Comparison of ENCODE assay signal across 8 mouse cellular contexts in genomic region chr11:79590664-79591590, GRCm38 (mm10). TPM values are rescaled to one million over a fixed set of nuclear protein-coding genes. Genes with fewer than 3 reads are reported as not detected.
DNase-seq lines count a peak whose midpoint lies in the region; ATAC-seq and TF ChIP-seq lines count a peak whose summit lies in the region.

Gene Rab11fip4, plus strand, starts transcription at chr11:79591212.

- WGBS in lung, adult 2 months = 2% methylated on average over 98 of the region's 98 CpGs
- under 1% methylated on average over 67 of the region's 98 CpGs for WGBS in forebrain, embryonic 16.5 days
- under 1% methylated on average over 69 of the region's 98 CpGs for WGBS in midbrain, embryonic 15.5 days

- H3K27ac ChIP-seq in forebrain, embryonic 16.5 days (ENCODE audit: low read length) = peak within 1 kb of the TSS; percentile 82
- peak within 1 kb of the TSS; percentile 90 for H3K27ac ChIP-seq in midbrain, embryonic 15.5 days

- H3K27me3 ChIP-seq in forebrain, embryonic 16.5 days (replicated peaks; ENCODE audit: control insufficient read depth, insufficient read depth, low read length) = no peaks in the 10 kb centered on the region
- no peaks in the 10 kb centered on the region for H3K27me3 ChIP-seq in midbrain, embryonic 15.5 days (replicated peaks)

- no peaks in the 10 kb centered on the region for H3K9me3 ChIP-seq in forebrain, embryonic 16.5 days (ENCODE audit: control insufficient read depth, low read length)
- H3K9me3 ChIP-seq in midbrain, embryonic 15.5 days = no peaks in the 10 kb centered on the region

- no peaks in the 10 kb centered on the region for H3K36me3 ChIP-seq in forebrain, embryonic 16.5 days (ENCODE audit: control insufficient read depth, insufficient read depth)
- no peaks in the 10 kb centered on the region for H3K36me3 ChIP-seq in midbrain, embryonic 15.5 days (replicated peaks)

- TF ChIP-seq POLR2A in lung, adult 2 months (IDR thresholded peaks at IDR 0.05; ENCODE audit: borderline replicate concordance, extremely low read depth, low read depth, low read length) = no peak

- DNase-seq in lung, adult 2 months = no peak
- DNase-seq in lung, postnatal 10 days = no peak
- peak; percentile 63 for DNase-seq in cerebellum, adult 11 months
- DNase-seq in layer of hippocampus, adult 8-10 months (ENCODE audit: low spot score in 2 of 2) = peak in 1 of 2 experiments; percentile 45
- DNase-seq in thymus, postnatal 0 days (ENCODE audit: low spot score) = peak; percentile 75
- DNase-seq in yolk sac, embryonic 10.5 days (ENCODE audit: low spot score) = no peak

- peak; percentile 89 for ATAC-seq in forebrain, embryonic 16.5 days
- ATAC-seq in midbrain, embryonic 15.5 days (replicated peaks) = peak; percentile 79

- H3K4me1 ChIP-seq in lung, adult 2 months (ENCODE audit: control insufficient read depth, insufficient read depth, low read length) = peaks cover 5% of the 10 kb centered on the region; the same call in 1 of the 2 replicates
- H3K4me1 ChIP-seq in forebrain, embryonic 16.5 days (replicated peaks; ENCODE audit: control insufficient read depth, insufficient read depth, low read length) = peaks cover 30% of the 10 kb centered on the region
- H3K4me1 ChIP-seq in midbrain, embryonic 15.5 days = peaks cover 46% of the 10 kb centered on the region

- peak within 1 kb of the TSS; percentile 95 for H3K9ac ChIP-seq in forebrain, embryonic 16.5 days (replicated peaks; ENCODE audit: low read depth, low read length)
- peak within 1 kb of the TSS; percentile 87 for H3K9ac ChIP-seq in midbrain, embryonic 15.5 days

- TF ChIP-seq CTCF in lung, adult 2 months (IDR thresholded peaks at IDR 0.05; ENCODE audit: insufficient read depth, low read length) = no peak

- peak within 1 kb of the TSS; percentile 76 for H3K4me2 ChIP-seq in forebrain, embryonic 16.5 days (ENCODE audit: low read length)
- H3K4me2 ChIP-seq in midbrain, embryonic 15.5 days = peak within 1 kb of the TSS; percentile 73

- H3K4me3 ChIP-seq in lung, adult 2 months (replicated peaks; ENCODE audit: extremely low read depth, low read depth, low read length) = peak within 1 kb of the TSS; percentile 20
- H3K4me3 ChIP-seq in forebrain, embryonic 16.5 days (replicated peaks; ENCODE audit: low read length) = peak within 1 kb of the TSS; percentile 79
- peak within 1 kb of the TSS; percentile 83 for H3K4me3 ChIP-seq in midbrain, embryonic 15.5 days

RNA-seq across cellular contexts. Expression of gene Rab11fip4, which starts in this region (rescaled TPM):
- 6.9 and 7.3 TPM in 2 replicates for polyA plus RNA-seq in lung, adult 2 months (2012; rRNA removed)
- 28.5 and 31.6 TPM in 2 replicates for polyA plus RNA-seq in forebrain, embryonic 16.5 days (2015; fragmentation: Nextera tagmentation; extraction: Ambion mirVana)
- 100 to 1,000 TPM; 157 to 175 (median 167) TPM for total RNA-seq in layer of hippocampus, adult 8-10 months (2022)
- 29.5 and 32.9 TPM in 2 replicates for polyA plus RNA-seq in midbrain, embryonic 15.5 days (2015; fragmentation: Nextera tagmentation; extraction: Ambion mirVana)
- 8.4 and 8.6 TPM in 2 replicates for polyA plus RNA-seq in thymus, postnatal 0 days (2015; fragmentation: Nextera tagmentation; extraction: Ambion mirVana)

Comparison
In these comparisons a context has a peak if more than half of its experiments do, and no peak if none do; other contexts are left out.
1. DNase-seq: peak in cerebellum, adult 11 months (single experiment) and thymus, postnatal 0 days (single experiment); none in lung, adult 2 months (single experiment), lung, postnatal 10 days (single experiment) and yolk sac, embryonic 10.5 days (single experiment).
2. H3K4me3 ChIP-seq: peak in every context shown above with its lines; median percentile 83 in midbrain, embryonic 15.5 days; 79 in forebrain, embryonic 16.5 days; 20 in lung, adult 2 months.